Mouse (Mus musculus) small intestine, adult 2 months (tissue): ENCODE data around the gene Olfr857.

Experiments used
- CTCF ChIP-seq: fragments of 200-500 bp; IDR thresholded peaks from 2 replicates; pipeline ENCODE4 v1.5.1; 2012; ENCODE audit warnings: low read depth, mild to moderate bottlenecking, control low read depth, inconsistent platforms, low read length, moderate library complexity, mixed read lengths; ENCODE audit not compliant: insufficient replicate concordance, insufficient read length; ENCODE audit errors: extremely low read depth
- POLR2A ChIP-seq: fragments of 200-500 bp; IDR thresholded peaks from 2 replicates; pipeline ENCODE4 v1.6.1; 2012; ENCODE audit warnings: low read depth, mild to moderate bottlenecking, control low read depth, inconsistent platforms, low read length, moderate library complexity

DNA sequence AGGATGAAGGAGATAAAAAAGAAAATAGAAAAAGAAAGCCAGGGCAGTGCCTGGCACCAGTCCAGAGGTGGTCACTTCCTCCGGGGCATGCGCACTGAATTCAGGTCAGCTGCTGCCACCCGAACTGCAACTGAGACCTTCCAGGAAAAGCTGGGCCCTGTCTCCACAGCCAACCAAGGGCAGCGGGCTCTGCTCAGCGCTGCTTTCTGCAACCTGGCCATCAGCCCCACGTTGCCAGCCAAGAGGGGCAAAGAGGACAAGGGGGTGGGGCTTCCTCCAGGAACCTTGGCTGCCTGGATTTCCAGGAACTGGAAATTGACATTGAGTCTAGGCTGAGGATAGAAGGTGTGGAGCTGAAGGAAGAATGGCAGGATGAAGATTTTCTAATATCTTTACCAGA lies 19.0 kb upstream of the Olfr857 start:
- no peak for TF ChIP-seq POLR2A
- TF ChIP-seq CTCF = no peak
